Mouse (Mus musculus): Measurements from ENCODE around the gene Tomm7.
"Not testable (repeated sequence)": the region's sequence is repeated elsewhere in the genome, so short reads cannot be mapped to it uniquely, and the experiment has no call there.

Tomm7 gene

GRCm38 (mm10) chr5:23852916-23853315 is 9.0 kb upstream of the Tomm7 start:
- in situ Hi-C loops (cut with MboI, MseI): loop anchor here in 1 of 2 experiments (10.0 kb wide), 1 partner anchor 172 kb away; no protein-coding TSS in a partner anchor

- in situ Hi-C loops (cut with MboI, MseI): loop anchor here in 1 of 2 experiments (10.0 kb wide), 1 partner anchor 174 kb away; no protein-coding TSS in a partner anchor
Measured at GRCm38 (mm10) chr5:23851160-23851555, 7.2 kb upstream of the Tomm7 start.

GRCm38 (mm10) chr5:23850345-23851159 is 6.6 kb upstream of the Tomm7 start:
- in situ Hi-C loops (cut with MboI, MseI): loop anchor here in 1 of 2 experiments (10.0 kb wide), 1 partner anchor 174 kb away; no protein-coding TSS in a partner anchor

GRCm38 (mm10) chr5:23845141-23845540 is 1.2 kb upstream of the Tomm7 start:
- in situ Hi-C loops (cut with MboI, MseI): no loop called here

GRCm38 (mm10) chr5:23844531-23844841 is 525 bp upstream of the Tomm7 start:
- in situ Hi-C loops (cut with MboI, MseI): no loop called here

- in situ Hi-C loops (cut with MboI, MseI): no loop called here
Measured at GRCm38 (mm10) chr5:23838158-23838557, 5.8 kb downstream of the Tomm7 start.

GRCm38 (mm10) chr5:23835691-23836090 is 8.3 kb downstream of the Tomm7 start:
- in situ Hi-C loops (cut with MboI, MseI): not testable (repeated sequence)

- in situ Hi-C loops (cut with MboI, MseI): no loop called here
Measured at GRCm38 (mm10) chr5:23830897-23831752, 12.8 kb downstream of the Tomm7 start.

GRCm38 (mm10) chr5:23826321-23827004 is 17.5 kb downstream of the Tomm7 start:
- in situ Hi-C loops (cut with MboI, MseI): no loop called here

GRCm38 (mm10) chr5:23824171-23824733 is 19.7 kb downstream of the Tomm7 start:
- in situ Hi-C loops (cut with MboI, MseI): no loop called here

- in situ Hi-C loops (cut with MboI, MseI): no loop called here
Measured at GRCm38 (mm10) chr5:23822306-23822705, 21.7 kb downstream of the Tomm7 start.

- in situ Hi-C loops (cut with MboI, MseI): no loop called here
Measured at GRCm38 (mm10) chr5:23816681-23817080, 27.3 kb downstream of the Tomm7 start.

- in situ Hi-C loops (cut with MboI, MseI): no loop called here
Measured at GRCm38 (mm10) chr5:23814841-23815240, 29.1 kb downstream of the Tomm7 start.

GRCm38 (mm10) chr5:23792726-23793125 is 51.2 kb downstream of the Tomm7 start:
- in situ Hi-C loops (cut with MboI, MseI): loop anchor here in 1 of 2 experiments (25.0 kb wide), 1 partner anchor 2005 kb away; the partner anchor contains the start of genes Dnajc2 and Psmc2

GRCm38 (mm10) chr5:23789078-23789612 is 54.8 kb downstream of the Tomm7 start:
- in situ Hi-C loops (cut with MboI, MseI): loop anchor here in 1 of 2 experiments (25.0 kb wide), 1 partner anchor 2002 kb away; the partner anchor contains the start of genes Dnajc2 and Psmc2
